Mouse (Mus musculus) cerebellum, adult 9-10 months (tissue): ENCODE data around the gene Ostn.
"Not testable (repeated sequence)": the region's sequence is repeated elsewhere in the genome, so short reads cannot be mapped to it uniquely, and the experiment has no call there.

ENCODE experiments used
- DNase-seq: peaks from one replicate; pipeline ENCODE4 v3.0.0; 2022

Gene Ostn

DNA sequence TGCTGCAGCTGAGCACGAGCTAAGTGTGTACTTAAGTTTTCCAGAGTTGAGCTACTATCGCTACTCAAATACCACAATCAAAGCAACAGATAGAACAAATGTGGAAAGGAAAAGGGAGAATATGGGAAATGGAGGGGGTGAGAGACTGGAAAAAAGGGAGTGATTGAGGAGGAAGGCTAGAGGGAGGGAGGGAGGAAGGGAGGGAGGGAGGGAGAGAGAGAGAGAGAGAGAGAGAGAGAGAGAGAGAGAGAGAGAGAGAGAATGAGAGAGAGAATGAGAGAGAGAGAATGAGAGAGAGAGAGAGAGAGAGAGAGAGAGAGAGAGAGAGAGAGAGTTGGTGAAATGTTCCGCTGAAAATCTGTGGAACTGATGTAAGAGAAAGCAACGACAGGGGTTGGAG lies at the start of gene Ostn:
Gene Ostn, plus strand, starts transcription at position 301 of the 400 bp plus-strand sequence.
- DNase-seq = not testable (repeated sequence)

DNA sequence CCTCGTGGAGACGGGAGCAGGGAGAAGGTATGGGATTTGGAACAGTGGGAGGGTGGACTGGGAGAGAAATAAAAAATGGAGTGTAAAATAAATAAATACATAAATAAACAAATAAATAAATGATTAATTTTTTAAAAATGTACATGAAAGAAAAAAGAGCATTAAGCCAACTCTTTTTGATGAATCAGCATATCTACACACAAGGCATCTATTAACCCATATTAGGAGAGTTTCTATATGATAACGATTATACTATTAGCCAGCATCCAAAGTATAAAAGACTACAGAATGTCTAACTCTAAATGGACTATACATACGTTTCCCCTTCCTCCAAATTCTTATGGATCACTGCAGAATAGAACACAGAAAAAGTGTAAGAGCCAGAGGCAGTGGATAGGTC lies 38.5 kb upstream of the Ostn start:
- DNase-seq = no peak

- DNase-seq = no peak
These were observed 19.9 kb upstream of the Ostn start for GRCm38 (mm10) chr16:27287410-27287809.

- DNase-seq = no peak
These were observed 10.8 kb upstream of the Ostn start for GRCm38 (mm10) chr16:27296508-27296907.

DNA sequence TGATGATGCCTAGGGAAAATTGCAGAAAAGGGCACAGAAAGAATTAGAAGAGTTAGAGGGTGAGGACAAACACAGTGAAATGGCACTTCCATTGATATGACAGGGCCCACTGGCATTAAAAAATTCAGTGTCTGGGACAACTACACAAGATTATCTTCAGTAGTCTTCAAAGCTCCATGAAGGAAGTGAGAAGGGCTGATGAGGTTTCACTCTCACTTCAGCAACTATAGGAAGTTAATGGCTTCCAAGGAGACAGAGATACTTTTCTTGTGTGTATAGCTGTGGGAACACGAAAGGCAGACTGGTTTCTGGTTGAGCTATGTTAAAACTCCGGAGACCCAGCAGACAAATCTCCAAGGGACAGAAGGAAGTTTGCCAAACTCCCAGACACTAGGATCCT lies 10.4 kb upstream of the Ostn start:
- no peak for DNase-seq

DNA sequence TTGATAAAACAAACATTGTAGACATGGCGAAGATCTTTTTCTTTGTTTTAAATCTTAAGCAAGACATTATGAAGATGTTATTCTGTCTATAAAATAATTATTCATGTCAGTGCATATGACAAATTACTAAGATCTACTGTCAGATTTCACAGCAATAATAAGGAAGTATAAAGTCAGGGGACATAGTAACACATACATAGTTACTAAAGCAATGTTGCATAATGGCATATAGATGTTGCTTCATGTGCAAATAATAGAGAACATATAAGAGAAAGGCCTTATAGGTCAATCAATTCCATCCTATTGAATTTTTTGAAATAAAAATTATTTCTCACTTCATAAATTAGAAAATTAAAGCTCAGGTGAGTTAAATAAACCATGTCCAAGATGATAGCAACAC lies 11.8 kb downstream of the Ostn start:
- no peak for DNase-seq

DNA sequence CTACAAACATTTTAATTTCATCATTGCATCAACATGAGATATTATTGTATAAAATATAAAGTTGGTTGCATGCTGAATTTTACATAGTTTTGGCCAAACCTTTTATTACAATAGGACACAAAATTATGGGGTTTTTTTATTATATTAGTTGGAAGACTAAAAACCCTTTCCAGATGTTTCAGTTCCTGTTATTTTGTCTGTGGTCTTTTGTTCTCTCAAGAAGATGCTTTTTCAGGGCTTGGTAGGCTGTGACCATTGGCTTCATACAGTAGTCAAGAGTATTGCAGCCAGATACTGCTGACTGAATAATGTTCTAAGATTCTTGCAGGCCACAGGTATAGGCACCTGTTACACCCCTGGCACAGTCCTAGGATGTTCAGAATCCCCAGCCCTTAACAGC lies 14.8 kb downstream of the Ostn start:
- DNase-seq = no peak

DNA sequence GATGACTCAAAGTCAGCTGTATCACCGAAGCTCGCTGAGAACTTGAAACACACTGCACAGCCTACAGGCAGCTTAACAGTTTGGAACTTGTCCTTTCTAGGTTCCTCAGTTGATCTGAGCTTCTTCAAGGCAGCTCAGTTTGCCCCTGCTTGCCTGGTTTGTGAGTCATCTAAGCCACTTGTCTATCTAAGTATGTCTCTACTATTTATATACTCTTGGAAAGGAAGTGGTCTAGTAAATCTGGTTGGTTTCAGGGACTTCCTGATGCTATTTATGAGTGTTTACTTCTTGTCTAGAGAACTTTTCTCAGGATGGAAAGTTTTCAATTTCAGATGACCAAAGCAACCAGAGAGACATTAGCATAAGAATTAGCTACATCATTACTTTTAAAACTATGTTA lies 19.2 kb downstream of the Ostn start:
- no peak for DNase-seq

GRCm38 (mm10) chr16:27347521-27347920 lies 40.2 kb downstream of the Ostn start:
- DNase-seq = no peak

GRCm38 (mm10) chr16:27348359-27348758 lies 41.1 kb downstream of the Ostn start:
- DNase-seq = no peak

GRCm38 (mm10) chr16:27349235-27349634 lies 41.9 kb downstream of the Ostn start:
- DNase-seq = no peak

- no peak for DNase-seq
These were observed 42.7 kb downstream of the Ostn start for GRCm38 (mm10) chr16:27349878-27350532.

- no peak for DNase-seq
These were observed 47.2 kb downstream of the Ostn start for GRCm38 (mm10) chr16:27354464-27354863.

DNA sequence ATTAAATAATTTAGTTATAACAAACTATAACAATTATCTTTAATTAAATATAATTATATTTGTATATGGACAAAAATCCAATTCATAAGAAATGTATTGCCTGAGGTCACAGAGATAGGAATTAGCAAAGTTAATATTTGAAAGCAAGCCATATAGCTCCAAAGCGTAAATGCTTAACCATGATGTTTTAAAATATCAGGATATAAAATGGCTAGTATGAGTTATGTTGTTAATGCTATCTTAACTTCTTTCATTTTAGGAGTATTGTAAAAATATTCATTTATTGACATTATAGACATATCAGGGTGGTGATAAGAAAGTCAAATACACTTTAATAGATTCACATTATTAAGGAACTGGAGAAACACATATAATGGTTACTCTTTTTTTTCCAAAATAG lies 52.8 kb downstream of the Ostn start:
- no peak for DNase-seq

DNA sequence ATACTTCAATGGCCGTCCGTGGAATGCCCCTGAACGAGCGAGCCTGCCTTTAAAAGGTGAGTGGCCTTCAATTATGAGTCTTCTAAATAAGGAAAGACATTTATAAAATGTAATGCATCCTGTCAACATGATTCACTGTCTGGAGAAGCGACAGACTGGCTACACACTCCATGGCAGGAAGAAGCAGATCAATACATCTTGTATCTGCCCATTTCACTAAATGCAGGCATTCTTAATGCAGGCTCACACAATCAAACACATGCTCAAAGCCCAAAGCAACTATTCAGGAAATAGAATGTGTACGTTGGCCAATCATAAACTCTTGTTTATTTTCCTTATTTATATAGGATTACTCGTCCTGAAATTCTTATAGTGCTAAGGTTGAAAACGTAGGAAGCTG lies 62.9 kb downstream of the Ostn start, which contains the start of gene Uts2b:
Gene Uts2b, minus strand, starts transcription at position 49 of the 400 bp plus-strand sequence.
- DNase-seq = no peak

DNA sequence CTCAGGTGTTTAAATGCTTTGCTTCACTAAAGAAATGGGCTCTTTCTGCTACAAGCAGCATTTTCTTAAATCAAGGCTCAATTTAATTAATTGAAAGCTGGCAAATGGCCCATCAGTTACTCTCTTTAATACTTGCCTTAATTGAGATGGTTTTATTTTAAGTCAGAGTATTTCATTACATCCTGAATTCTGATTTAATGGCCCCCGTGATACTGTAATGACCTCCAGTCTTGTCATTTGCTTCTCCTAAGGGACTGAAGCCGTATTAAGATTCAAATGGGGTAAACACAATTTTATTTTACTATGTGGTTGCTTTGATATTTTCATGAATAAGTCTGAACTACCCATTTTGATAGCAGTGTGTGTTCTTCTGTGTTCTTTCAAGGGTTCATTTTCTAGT lies 63.4 kb downstream of the Ostn start:
- no peak for DNase-seq

DNA sequence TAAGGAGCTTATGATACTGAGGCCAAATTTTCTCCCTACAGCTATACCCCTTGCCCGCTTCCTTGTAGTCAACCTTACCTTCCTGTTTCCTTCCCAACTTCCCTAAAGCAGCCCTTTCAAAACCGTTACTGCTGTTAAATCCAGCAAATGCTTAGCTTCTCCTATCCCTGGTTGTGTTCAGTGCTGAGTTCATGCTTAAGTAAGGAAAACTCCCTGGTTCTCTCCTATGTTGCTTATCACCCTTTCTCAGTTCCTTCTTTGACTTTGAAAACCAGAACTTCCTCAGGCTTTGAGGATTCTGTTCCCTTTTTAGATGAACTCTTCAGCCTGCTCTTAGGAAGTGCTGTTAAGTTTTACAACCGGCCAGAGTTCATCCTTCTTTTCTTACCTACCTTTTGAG lies 66.8 kb downstream of the Ostn start:
- no peak for DNase-seq

DNA sequence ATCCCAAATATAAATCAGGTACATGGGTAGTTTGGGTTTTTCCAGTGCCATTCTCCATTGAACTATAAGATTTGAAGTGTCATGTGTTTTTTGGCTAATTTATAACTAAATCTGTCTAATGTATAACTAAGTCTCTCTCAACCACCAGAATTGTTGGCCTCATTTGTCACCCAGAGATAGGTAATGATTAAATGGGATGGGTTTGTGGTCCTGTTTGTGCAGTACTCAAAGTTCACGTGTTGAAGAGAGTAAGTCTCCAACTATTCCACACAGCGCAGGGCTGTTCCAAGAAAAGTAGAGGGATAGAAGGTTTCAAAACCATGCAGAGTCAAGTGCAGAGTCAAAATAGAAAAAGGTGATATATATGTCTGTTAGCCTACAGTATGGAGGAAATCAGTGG lies 68.0 kb downstream of the Ostn start:
- no peak for DNase-seq

GRCm38 (mm10) chr16:27376556-27376955 lies 69.3 kb downstream of the Ostn start:
- no peak for DNase-seq

DNA sequence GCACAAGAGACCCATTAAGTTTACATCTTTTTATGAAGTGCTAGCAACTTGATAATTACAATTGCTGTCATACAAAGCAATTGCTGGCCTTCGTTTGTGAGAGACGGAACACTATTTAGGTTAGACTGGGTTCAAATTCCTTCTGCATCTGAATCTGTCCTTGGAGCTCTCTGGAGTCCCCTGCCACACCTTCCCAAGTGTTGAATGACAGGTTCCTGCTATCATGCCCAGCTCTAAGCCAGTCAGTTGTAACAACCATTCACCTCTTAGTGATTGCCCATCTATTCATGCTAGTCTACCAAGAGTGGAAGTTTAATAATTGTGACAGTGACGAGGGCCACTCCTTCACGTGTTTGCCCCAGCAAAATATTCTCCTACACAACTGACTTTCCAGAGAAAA lies 74.9 kb downstream of the Ostn start:
- no peak for DNase-seq

DNA sequence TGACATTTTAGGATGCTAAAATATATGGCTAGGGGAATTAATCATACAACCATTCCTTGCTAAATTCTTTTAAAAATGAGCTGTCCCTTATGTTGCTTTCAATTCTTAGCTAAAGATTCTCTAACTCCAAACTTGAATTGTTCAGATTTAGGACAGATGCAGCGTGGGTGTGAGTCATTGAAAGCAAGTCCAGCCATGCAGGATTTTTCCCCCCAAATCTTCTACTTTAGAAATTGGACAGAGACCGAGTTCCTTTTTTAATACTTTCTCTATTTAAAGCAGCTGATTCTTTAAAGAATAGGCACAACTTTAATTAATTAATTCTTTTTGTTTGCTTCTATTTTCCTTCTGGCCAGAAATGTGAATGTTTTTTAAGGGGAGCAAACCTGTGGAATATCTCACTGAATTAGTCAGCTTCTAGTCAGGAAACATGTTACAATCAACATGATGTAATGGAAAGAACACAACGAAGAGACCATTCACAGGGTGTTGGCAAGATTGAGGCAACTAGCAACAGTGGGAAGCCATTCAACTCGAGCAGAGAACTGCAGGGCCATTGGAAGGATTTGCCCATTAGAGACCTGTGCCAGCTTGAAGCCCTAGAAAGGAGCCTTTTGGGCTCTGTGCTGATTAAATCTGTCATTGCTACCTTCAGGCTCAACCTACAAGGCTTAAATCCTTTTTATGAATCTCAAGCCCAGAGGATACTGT lies 77.8 kb downstream of the Ostn start:
- DNase-seq = no peak

GRCm38 (mm10) chr16:27385649-27386048 lies 78.4 kb downstream of the Ostn start:
- no peak for DNase-seq

- DNase-seq = no peak
These were observed 79.6 kb downstream of the Ostn start for GRCm38 (mm10) chr16:27386850-27387407.
